Comparison of ENCODE assay signal across 23 mouse cellular contexts in the genomic region with DNA sequence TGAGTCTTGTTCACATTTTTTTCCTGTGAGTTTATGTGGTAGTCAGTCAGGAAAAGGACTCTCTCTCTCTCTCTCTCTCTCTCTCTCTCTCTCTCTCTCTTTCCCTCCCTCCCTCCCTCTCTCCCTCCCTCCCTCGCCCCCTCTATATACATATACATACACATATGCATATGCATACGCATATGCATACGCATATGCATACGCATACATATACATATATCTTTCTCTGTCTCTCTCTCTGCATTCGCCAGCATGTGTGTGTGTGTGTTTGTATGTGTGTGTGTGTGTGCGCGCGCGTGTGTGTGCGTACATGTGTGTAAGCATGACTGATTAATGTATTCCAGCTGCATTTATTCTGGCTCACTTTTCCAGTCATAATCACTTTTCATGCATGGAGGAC.
DNase-seq lines count a peak whose midpoint lies in the region; ATAC-seq and TF ChIP-seq lines count a peak whose summit lies in the region.
"Had no signal": no experiment of that assay in that cellular context is flagged by ENCODE, and none has a peak within 500 bp of the region (broad histone marks: within the 10 kb centered on the region; RNA-seq: fewer than 3 reads in every experiment).

No protein-coding gene starts in this region.

- no peaks in the 10 kb centered on the region for H3K4me1 ChIP-seq in forebrain, embryonic 13.5 days
- H3K4me1 ChIP-seq in forebrain, embryonic 14.5 days (ENCODE audit: control insufficient read depth, insufficient read depth, low read length) = no peaks in the 10 kb centered on the region
- no peaks in the 10 kb centered on the region for H3K4me1 ChIP-seq in forebrain, postnatal 0 days (ENCODE audit: insufficient read depth)
- H3K4me1 ChIP-seq in forebrain, embryonic 10.5 days = no peaks in the 10 kb centered on the region; the same call in 1 of the 2 replicates
- H3K4me1 ChIP-seq: embryonic facial prominence, embryonic 10.5 days; embryonic facial prominence, embryonic 12.5 days; forebrain, embryonic 12.5 days had no signal

- H3K9me3 ChIP-seq in forebrain, embryonic 13.5 days (replicated peaks) = no peaks in the 10 kb centered on the region
- no peaks in the 10 kb centered on the region for H3K9me3 ChIP-seq in forebrain, embryonic 14.5 days (replicated peaks; ENCODE audit: control insufficient read depth, low read length)
- no peaks in the 10 kb centered on the region for H3K9me3 ChIP-seq in forebrain, postnatal 0 days (ENCODE audit: low read length)
- no peaks in the 10 kb centered on the region for H3K9me3 ChIP-seq in forebrain, embryonic 10.5 days
- H3K9me3 ChIP-seq: embryonic facial prominence, embryonic 10.5 days; embryonic facial prominence, embryonic 12.5 days; forebrain, embryonic 12.5 days; G1E had no signal

- no peaks in the 10 kb centered on the region for H3K27me3 ChIP-seq in forebrain, embryonic 13.5 days
- no peaks in the 10 kb centered on the region for H3K27me3 ChIP-seq in forebrain, embryonic 14.5 days (replicated peaks; ENCODE audit: control insufficient read depth, insufficient read depth, low read length)
- H3K27me3 ChIP-seq in forebrain, postnatal 0 days (ENCODE audit: insufficient read depth, low read length) = no peaks in the 10 kb centered on the region
- H3K27me3 ChIP-seq in forebrain, embryonic 10.5 days (ENCODE audit: poor library complexity, severe bottlenecking) = peaks cover 26% of the 10 kb centered on the region
- H3K27me3 ChIP-seq: CH12.LX; embryonic facial prominence, embryonic 12.5 days; Patski had no signal

- H3K4me2 ChIP-seq in forebrain, embryonic 13.5 days = no peak overlapping the region
- no peak overlapping the region for H3K4me2 ChIP-seq in forebrain, embryonic 14.5 days (ENCODE audit: low read length)
- H3K4me2 ChIP-seq in forebrain, postnatal 0 days (ENCODE audit: low read depth) = no peak overlapping the region
- H3K4me2 ChIP-seq: embryonic facial prominence, embryonic 12.5 days; forebrain, embryonic 12.5 days had no signal

- no peak overlapping the region for H3K9ac ChIP-seq in forebrain, embryonic 13.5 days
- H3K9ac ChIP-seq in forebrain, embryonic 14.5 days (ENCODE audit: low read length) = no peak overlapping the region
- H3K9ac ChIP-seq in forebrain, postnatal 0 days = no peak overlapping the region
- H3K9ac ChIP-seq: embryonic facial prominence, embryonic 12.5 days; forebrain, embryonic 12.5 days had no signal

- no peaks in the 10 kb centered on the region for H3K36me3 ChIP-seq in forebrain, embryonic 13.5 days (ENCODE audit: poor library complexity, severe bottlenecking)
- no peaks in the 10 kb centered on the region for H3K36me3 ChIP-seq in forebrain, embryonic 14.5 days (ENCODE audit: control insufficient read depth, insufficient read depth, low read length)
- no peaks in the 10 kb centered on the region for H3K36me3 ChIP-seq in forebrain, postnatal 0 days (ENCODE audit: insufficient read depth)
- no peaks in the 10 kb centered on the region for H3K36me3 ChIP-seq in forebrain, embryonic 10.5 days (replicated peaks)
- H3K36me3 ChIP-seq: embryonic facial prominence, embryonic 10.5 days; embryonic facial prominence, embryonic 12.5 days; forebrain, embryonic 12.5 days; G1E had no signal

- WGBS in forebrain, embryonic 13.5 days = 90% methylated on average over 10 of the region's 10 CpGs
- 89% methylated on average over 10 of the region's 10 CpGs for WGBS in forebrain, embryonic 14.5 days
- WGBS in forebrain, postnatal 0 days = 87% methylated on average over 10 of the region's 10 CpGs
- 93% methylated on average over 10 of the region's 10 CpGs for WGBS in forebrain, embryonic 10.5 days

- no peak overlapping the region for H3K4me3 ChIP-seq in forebrain, embryonic 13.5 days
- H3K4me3 ChIP-seq in forebrain, embryonic 14.5 days (ENCODE audit: low read depth, low read length) = no peak overlapping the region
- H3K4me3 ChIP-seq in forebrain, postnatal 0 days (ENCODE audit: low read depth, low read length) = no peak overlapping the region
- H3K4me3 ChIP-seq in forebrain, embryonic 10.5 days = no peak overlapping the region
- H3K4me3 ChIP-seq: embryonic facial prominence, embryonic 10.5 days; embryonic facial prominence, embryonic 12.5 days; forebrain, embryonic 12.5 days had no signal

- DNase-seq in forebrain, embryonic 14.5 days (ENCODE audit: low spot score) = no peak
- DNase-seq in forebrain, postnatal 0 days = peak; percentile 9
- no peak for DNase-seq in forebrain, embryonic 10.5 days (ENCODE audit: extremely low spot score, low spot score)
- DNase-seq in retina, postnatal 1 day = peak; percentile 66
- DNase-seq in retina, embryonic 14.5 days (ENCODE audit: low spot score) = no peak
- DNase-seq: adrenal gland, adult 8-10 months; adrenal gland, postnatal 14 days; adrenal gland, postnatal 36 days; B cell, adult 2 months; cerebellum, adult 11-12 months; cerebellum, adult 2 months; cerebellum, adult 9-10 months; cerebellum, postnatal 10 days; cerebellum, postnatal 25 days had no signal

- ATAC-seq in forebrain, embryonic 13.5 days = peak; percentile 51; the same call in 1 of the 2 replicates
- no peak for ATAC-seq in forebrain, embryonic 14.5 days
- ATAC-seq in forebrain, postnatal 0 days = peak; percentile 71
- ATAC-seq: activated CD4-positive, CD25-positive, alpha-beta regulatory T cell, adult 4 months; CD4-positive, CD25-positive, alpha-beta regulatory T cell, adult 4 months; Patski had no signal

- TF ChIP-seq CTCF in forebrain, postnatal 0 days (IDR thresholded peaks at IDR 0.05; ENCODE audit: low read depth) = no peak

- no peak overlapping the region for H3K27ac ChIP-seq in forebrain, embryonic 13.5 days
- no peak overlapping the region for H3K27ac ChIP-seq in forebrain, embryonic 14.5 days (ENCODE audit: low read depth, low read length)
- no peak overlapping the region for H3K27ac ChIP-seq in forebrain, postnatal 0 days (ENCODE audit: low read depth, low read length)
- H3K27ac ChIP-seq in forebrain, embryonic 10.5 days = no peak overlapping the region
- H3K27ac ChIP-seq: embryonic facial prominence, embryonic 10.5 days; embryonic facial prominence, embryonic 12.5 days; forebrain, embryonic 12.5 days had no signal

Comparison
In these comparisons a context has a peak if more than half of its experiments do, and no peak if none do; other contexts are left out.
1. DNase-seq: peak in forebrain, postnatal 0 days (single experiment) and retina, postnatal 1 day (single experiment); none in forebrain, embryonic 14.5 days (single experiment), forebrain, embryonic 10.5 days (single experiment) and retina, embryonic 14.5 days (single experiment).